13 mouse cellular contexts compared by ENCODE assay signal in the genomic region with DNA sequence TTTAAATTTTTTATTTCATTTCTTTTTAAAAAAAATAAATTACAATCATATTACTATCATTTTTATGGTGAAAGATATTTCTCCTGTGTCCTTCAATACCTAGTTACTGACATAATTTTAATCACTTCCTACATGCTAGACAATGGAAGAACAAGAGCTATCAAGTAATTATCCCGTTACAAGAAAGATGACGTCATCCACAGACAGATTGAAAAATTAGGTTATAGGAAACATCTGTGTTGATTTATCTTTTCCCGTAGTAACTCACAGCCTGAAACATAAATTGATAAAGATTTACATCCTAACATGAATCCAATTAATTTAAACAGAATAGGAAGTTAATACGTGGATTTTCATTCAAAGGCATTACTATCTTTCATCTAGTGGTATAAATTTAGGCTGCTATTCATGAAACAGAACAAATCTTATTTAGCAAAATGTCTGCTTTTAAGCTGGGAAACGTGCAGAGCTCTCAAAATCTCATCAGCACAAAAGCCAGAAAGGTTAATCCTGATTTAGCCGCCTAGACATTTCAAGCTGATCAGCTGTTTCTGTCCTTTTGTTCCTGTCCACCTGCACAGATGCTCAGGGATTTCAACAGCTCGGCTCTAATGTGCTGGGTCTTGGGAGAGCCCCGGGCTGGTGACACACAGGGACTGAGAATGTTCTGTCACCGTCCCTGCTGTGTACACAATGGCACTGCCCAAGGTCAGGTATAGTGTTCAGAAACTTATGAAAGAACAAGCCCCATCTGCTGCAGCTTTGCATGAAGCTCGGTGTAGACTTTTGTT.
A peak's percentile ranks its signal among the peaks of the same experiment; 100 is the strongest.
DNase-seq lines count a peak whose midpoint lies in the region; ATAC-seq lines count a peak whose summit lies in the region.
"Had no signal": no experiment of that assay in that cellular context is flagged by ENCODE, and none has a peak within 500 bp of the region (broad histone marks: within the 10 kb centered on the region; RNA-seq: fewer than 3 reads in every experiment).

No protein-coding gene starts in this region.

- H3K9ac ChIP-seq in embryonic facial prominence, embryonic 12.5 days, result no peak overlapping the region
- no peak overlapping the region for H3K9ac ChIP-seq in hindbrain, embryonic 14.5 days
- no peak overlapping the region for H3K9ac ChIP-seq in neural tube, embryonic 14.5 days (replicated peaks; ENCODE audit: low read depth, low read length)

- H3K27ac ChIP-seq in embryonic facial prominence, embryonic 12.5 days, result no peak overlapping the region
- 0 out of 2 replicates have a peak overlapping the region, but pooled peaks have one; percentile 18 for H3K27ac ChIP-seq in hindbrain, embryonic 14.5 days
- H3K27ac ChIP-seq in neural tube, embryonic 14.5 days (ENCODE audit: low read depth, low read length), result no peak overlapping the region

- 31% methylated on average over 10 of the region's 10 CpGs for WGBS in embryonic facial prominence, embryonic 12.5 days
- 32% methylated on average over 10 of the region's 10 CpGs for WGBS in hindbrain, embryonic 14.5 days
- 36% methylated on average over 10 of the region's 10 CpGs for WGBS in neural tube, embryonic 14.5 days

- H3K9me3 ChIP-seq in embryonic facial prominence, embryonic 12.5 days, result no peaks in the 10 kb centered on the region
- no peaks in the 10 kb centered on the region for H3K9me3 ChIP-seq in hindbrain, embryonic 14.5 days (ENCODE audit: control insufficient read depth, low read length)
- no peaks in the 10 kb centered on the region for H3K9me3 ChIP-seq in neural tube, embryonic 14.5 days (ENCODE audit: control insufficient read depth, low read length)

- H3K4me1 ChIP-seq in embryonic facial prominence, embryonic 12.5 days, result peaks cover 6% of the 10 kb centered on the region; the same call in 1 of the 2 replicates
- no peaks in the 10 kb centered on the region; the same call in 1 of the 2 replicates for H3K4me1 ChIP-seq in hindbrain, embryonic 14.5 days (replicated peaks; ENCODE audit: control insufficient read depth, insufficient read depth, low read length)
- no peaks in the 10 kb centered on the region for H3K4me1 ChIP-seq in neural tube, embryonic 14.5 days (ENCODE audit: control insufficient read depth, insufficient read depth, low read length)

- peak; percentile 8 for DNase-seq in adrenal gland, postnatal 14 days
- no peak for DNase-seq in adrenal gland, adult (ENCODE audit: inconsistent age in 2 of 2, low spot score in 1 of 2)
- no peak for DNase-seq in hindbrain, embryonic 14.5 days (ENCODE audit: low spot score)
- DNase-seq in layer of hippocampus, adult 8-10 months (ENCODE audit: low spot score in 2 of 2), result no peak
- no peak for DNase-seq in heart, postnatal 36 days
- no peak for DNase-seq in thymus, postnatal 25 days
- DNase-seq: adrenal gland, adult 8-10 months; cerebellum, adult 8-10 months; kidney, adult 8-10 months; lung, postnatal 36 days; thymus, postnatal 14 days had no signal

- no peak overlapping the region for H3K4me2 ChIP-seq in embryonic facial prominence, embryonic 12.5 days (replicated peaks)
- H3K4me2 ChIP-seq in hindbrain, embryonic 14.5 days (replicated peaks), result no peak overlapping the region
- no peak overlapping the region for H3K4me2 ChIP-seq in neural tube, embryonic 14.5 days (ENCODE audit: low read depth, low read length)

- no peaks in the 10 kb centered on the region for H3K36me3 ChIP-seq in embryonic facial prominence, embryonic 12.5 days
- H3K36me3 ChIP-seq in hindbrain, embryonic 14.5 days (replicated peaks; ENCODE audit: control insufficient read depth, insufficient read depth), result no peaks in the 10 kb centered on the region
- no peaks in the 10 kb centered on the region for H3K36me3 ChIP-seq in neural tube, embryonic 14.5 days (ENCODE audit: control insufficient read depth, insufficient read depth, low read length)

- ATAC-seq in embryonic facial prominence, embryonic 12.5 days (ENCODE audit: insufficient number of reproducible peaks, insufficient read depth, low FRiP score, low TSS enrichment), result 0 out of 2 replicates have a peak, but pooled peaks have one; percentile 47
- ATAC-seq in hindbrain, embryonic 14.5 days (ENCODE audit: low FRiP score), result peak; percentile 57; the same call in 1 of the 2 replicates
- ATAC-seq in neural tube, embryonic 14.5 days (ENCODE audit: low read depth), result peak; percentile 51; the same call in 1 of the 2 replicates

- no peaks in the 10 kb centered on the region for H3K27me3 ChIP-seq in embryonic facial prominence, embryonic 12.5 days
- H3K27me3 ChIP-seq in hindbrain, embryonic 14.5 days (ENCODE audit: control insufficient read depth, insufficient read depth, low read length), result no peaks in the 10 kb centered on the region
- no peaks in the 10 kb centered on the region for H3K27me3 ChIP-seq in neural tube, embryonic 14.5 days (ENCODE audit: control insufficient read depth, insufficient read depth, low read length)

- intact Hi-C loops in heart, postnatal 36 days (cut with DNase I), result no loop called here

- no peak overlapping the region for H3K4me3 ChIP-seq in embryonic facial prominence, embryonic 12.5 days
- H3K4me3 ChIP-seq in hindbrain, embryonic 14.5 days (replicated peaks; ENCODE audit: low read length), result no peak overlapping the region
- no peak overlapping the region for H3K4me3 ChIP-seq in neural tube, embryonic 14.5 days (ENCODE audit: low read depth, low read length)
